Mouse (Mus musculus) c-Kit-negative CD71-positive TER-119-positive erythroid progenitor cells, embryonic 14.5 days (primary cell): ENCODE data around the gene Clec4a2.
"Not testable (repeated sequence)": the region's sequence is repeated elsewhere in the genome, so short reads cannot be mapped to it uniquely, and the experiment has no call there.

Experiments used
- DNase-seq: peaks from one replicate; pipeline ENCODE4 v3.0.0-alpha.2; 2013; ENCODE audit warnings: low read depth, low spot score

Clec4a2 gene

GRCm38 (mm10) chr6:123106128-123106527 is at the start of gene Clec4a2:
TSS of gene Clec4a2 (plus strand) at chr6:123106428.
- not testable (repeated sequence) for DNase-seq

GRCm38 (mm10) chr6:123095125-123095843 is 10.9 kb upstream of the Clec4a2 start:
- DNase-seq: no peak

- no peak for DNase-seq
Measured at GRCm38 (mm10) chr6:123123195-123123594, 17.0 kb downstream of the Clec4a2 start.

GRCm38 (mm10) chr6:123127173-123127572 is 20.9 kb downstream of the Clec4a2 start:
- DNase-seq: no peak

- DNase-seq: not testable (repeated sequence)
Measured at GRCm38 (mm10) chr6:123137766-123138526, 31.7 kb downstream of the Clec4a2 start.

GRCm38 (mm10) chr6:123170106-123170505 is 63.9 kb downstream of the Clec4a2 start:
- DNase-seq: no peak

GRCm38 (mm10) chr6:123171040-123171439 is 64.8 kb downstream of the Clec4a2 start:
- no peak for DNase-seq

GRCm38 (mm10) chr6:123172593-123172992 is 66.4 kb downstream of the Clec4a2 start, which contains the start of gene Clec4b2:
TSS of gene Clec4b2 (plus strand) at chr6:123172893.
- no peak for DNase-seq

GRCm38 (mm10) chr6:123175549-123175948 is 69.3 kb downstream of the Clec4a2 start:
- no peak for DNase-seq

- DNase-seq: not testable (repeated sequence)
Measured at GRCm38 (mm10) chr6:123184862-123185261, 78.6 kb downstream of the Clec4a2 start.
